Mouse (Mus musculus) testis, adult 2 months (tissue): ENCODE measurements around the gene 4930432K21Rik.

Experiments
- CTCF ChIP-seq: fragments of 200-500 bp; IDR thresholded peaks from 2 replicates; pipeline ENCODE4 v1.5.1; 2012; ENCODE audit warnings: low read depth, mild to moderate bottlenecking, inconsistent platforms, low read length, moderate library complexity; ENCODE audit not compliant: control insufficient read depth, insufficient read depth, insufficient replicate concordance
- POLR2A ChIP-seq: fragments of 200-500 bp; IDR thresholded peaks from 2 replicates; pipeline ENCODE4 v1.6.1; 2012; ENCODE audit warnings: low read depth, mild to moderate bottlenecking, inconsistent platforms, low read length, moderate library complexity; ENCODE audit not compliant: control insufficient read depth

DNA sequence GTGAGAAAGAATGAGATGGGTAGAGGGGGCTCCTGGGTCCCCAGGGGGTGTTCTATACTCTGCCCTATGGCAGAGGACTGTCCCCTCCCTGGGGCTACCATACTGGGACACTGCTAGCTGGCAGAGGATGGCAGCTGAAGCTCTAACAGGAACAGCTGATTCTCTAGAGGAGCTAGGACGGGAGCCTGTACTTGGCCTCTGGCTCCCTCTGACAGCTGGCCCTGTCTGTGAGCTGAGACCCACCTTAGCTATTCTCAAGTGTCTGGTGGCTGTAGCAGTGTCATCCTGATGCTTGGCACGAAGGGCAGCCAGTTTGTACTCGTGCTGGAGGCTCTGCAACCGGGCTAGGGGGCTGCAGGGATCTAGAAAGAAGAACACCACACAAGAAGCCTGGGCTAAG is 7.0 kb upstream of the 4930432K21Rik start:
- TF ChIP-seq POLR2A: no peak
- no peak for TF ChIP-seq CTCF
